Mouse (Mus musculus) kidney, postnatal 4 days (tissue): ENCODE measurements at regions not wholly inside any gene's neighbourhood (a gene's known extent, or its start where the extent isn't known, plus 50 kb on each side); places are given as distances from the start of the nearest gene placed in this dataset.

Source experiments
- DNase-seq, 2 experiments: peaks; one replicate each; pipeline ENCODE4 v3.0.0; 2021; ENCODE audit warnings: mixed read lengths in 2 of 2

GRCm38 (mm10) chr10:97282416-97282815 lies 197.0 kb upstream of the Dcn start:
- no peak for DNase-seq

- peak in 1 of 2 experiments; percentile 2 for DNase-seq
These were observed 196.4 kb upstream of the Dcn start for GRCm38 (mm10) chr10:97282841-97283496.

- DNase-seq: no peak
These were observed 174.5 kb upstream of the Dcn start for GRCm38 (mm10) chr10:97304791-97305355.

- no peak for DNase-seq
These were observed 169.8 kb upstream of the Dcn start for GRCm38 (mm10) chr10:97309580-97309979.

- DNase-seq: no peak
These were observed 166.9 kb upstream of the Dcn start for GRCm38 (mm10) chr10:97312509-97312908.

- peak; percentile 97 to 98 for DNase-seq
These were observed 166.4 kb upstream of the Dcn start for GRCm38 (mm10) chr10:97312978-97313377.

- DNase-seq: peak; percentile 82 to 89
These were observed 166.0 kb upstream of the Dcn start for GRCm38 (mm10) chr10:97313407-97313901.

- DNase-seq: no peak
These were observed 146.8 kb upstream of the Dcn start for GRCm38 (mm10) chr10:97332639-97333038.

GRCm38 (mm10) chr10:97334044-97334443 lies 145.4 kb upstream of the Dcn start:
- DNase-seq: no peak

GRCm38 (mm10) chr10:97334606-97335150 lies 144.7 kb upstream of the Dcn start:
- no peak for DNase-seq

GRCm38 (mm10) chr10:97338033-97338692 lies 141.2 kb upstream of the Dcn start:
- DNase-seq: peak in 1 of 2 experiments; percentile 26

GRCm38 (mm10) chr10:97339866-97340706 lies 139.3 kb upstream of the Dcn start:
- no peak for DNase-seq

GRCm38 (mm10) chr10:97345347-97345746 lies 134.1 kb upstream of the Dcn start:
- DNase-seq: peak; percentile 87 to 88

- no peak for DNase-seq
These were observed 132.5 kb upstream of the Dcn start for GRCm38 (mm10) chr10:97346949-97347348.

- DNase-seq: no peak
These were observed 110.8 kb upstream of the Dcn start for GRCm38 (mm10) chr10:97368625-97369024.

- peak; percentile 70 to 72 for DNase-seq
These were observed 103.6 kb upstream of the Dcn start for GRCm38 (mm10) chr10:97375824-97376223.

GRCm38 (mm10) chr10:97376376-97376775 lies 103.0 kb upstream of the Dcn start:
- DNase-seq: no peak

- DNase-seq: no peak
These were observed 97.8 kb upstream of the Dcn start for GRCm38 (mm10) chr10:97381586-97381985.

GRCm38 (mm10) chr10:97383881-97384280 lies 95.5 kb upstream of the Dcn start:
- DNase-seq: no peak

GRCm38 (mm10) chr10:97387196-97387876 lies 92.1 kb upstream of the Dcn start:
- no peak for DNase-seq

GRCm38 (mm10) chr10:97389647-97390590 lies 89.5 kb upstream of the Dcn start:
- peak; percentile 15 to 16 for DNase-seq
